Mouse (Mus musculus): ENCODE measurements around the gene Hoxa13. TPM values are rescaled to one million over a fixed set of nuclear protein-coding genes. Genes with fewer than 3 reads are reported as not detected.
A peak's percentile ranks its signal among the peaks of the same experiment; 100 is the strongest.

The Hoxa13 gene
- polyA plus RNA-seq, 1 experiment = 0.77 TPM

GRCm38 (mm10) chr6:52234428-52235140 is 26.1 kb downstream of the Hoxa13 start:
- H3ac ChIP-seq (ENCODE audit: control insufficient read depth, insufficient read length, low read depth) = peak overlapping the region; percentile 92
- no peaks in the 10 kb centered on the region for H3K27me3 ChIP-seq (ENCODE audit: control insufficient read depth, insufficient read depth, insufficient read length)
- H3K36me3 ChIP-seq (ENCODE audit: control insufficient read depth, insufficient read depth) = no peaks in the 10 kb centered on the region
- peaks cover 96% of the 10 kb centered on the region for H3K79me3 ChIP-seq (ENCODE audit: low read depth)
- H3K79me2 ChIP-seq (ENCODE audit: control insufficient read depth, insufficient read depth) = peaks cover 100% of the 10 kb centered on the region
- H3K4me3 ChIP-seq (ENCODE audit: insufficient read depth, poor library complexity, severe bottlenecking) = peak overlapping the region; percentile 45
- TF ChIP-seq USF1 (IDR thresholded peaks at IDR 0.05; ENCODE audit: low read depth) (no peak), FOSL1 (IDR thresholded peaks at IDR 0.05; ENCODE audit: insufficient read depth, low read length, poor library complexity, severe bottlenecking) (no peak), CEBPB (IDR thresholded peaks at IDR 0.05; ENCODE audit: low read depth) (no peak), CTCF (IDR thresholded peaks at IDR 0.05; ENCODE audit: control insufficient read depth, insufficient read depth, insufficient read length) (no peak), MYOG (IDR thresholded peaks at IDR 0.05; ENCODE audit: control insufficient read depth, extremely low read depth, insufficient read length) (no peak), MAX (IDR thresholded peaks at IDR 0.05) (no peak), MYOD1 (IDR thresholded peaks at IDR 0.05; ENCODE audit: control insufficient read depth, insufficient read length, low read depth) (no peak)

- Histone ChIP-seq H3K79me3 (ENCODE audit: low read depth) (peaks cover 95% of the 10 kb centered on the region), H3K27me3 (ENCODE audit: control insufficient read depth, insufficient read depth, insufficient read length) (no peaks in the 10 kb centered on the region), H3K79me2 (ENCODE audit: control insufficient read depth, insufficient read depth) (peaks cover 100% of the 10 kb centered on the region), H3K36me3 (ENCODE audit: control insufficient read depth, insufficient read depth) (no peaks in the 10 kb centered on the region), H3K4me3 (ENCODE audit: insufficient read depth, poor library complexity, severe bottlenecking) (peak overlapping the region; percentile 45), H3ac (ENCODE audit: control insufficient read depth, insufficient read length, low read depth) (peak overlapping the region; percentile 92)
- TF ChIP-seq CTCF (IDR thresholded peaks at IDR 0.05; ENCODE audit: control insufficient read depth, insufficient read depth, insufficient read length) = no peak
- TF ChIP-seq CEBPB (IDR thresholded peaks at IDR 0.05; ENCODE audit: low read depth) = no peak
- TF ChIP-seq USF1 (IDR thresholded peaks at IDR 0.05; ENCODE audit: low read depth) = no peak
Observed at GRCm38 (mm10) chr6:52233546-52234427, 26.9 kb downstream of the Hoxa13 start.

- H3K27me3 ChIP-seq (ENCODE audit: control insufficient read depth, insufficient read depth, insufficient read length) = no peaks in the 10 kb centered on the region
- H3K4me3 ChIP-seq (ENCODE audit: insufficient read depth, poor library complexity, severe bottlenecking) = peak overlapping the region; percentile 45
Observed at GRCm38 (mm10) chr6:52232984-52233545, 27.6 kb downstream of the Hoxa13 start.

GRCm38 (mm10) chr6:52232568-52232965 is 28.1 kb downstream of the Hoxa13 start:
- H3K79me2 ChIP-seq (ENCODE audit: control insufficient read depth, insufficient read depth) = peaks cover 100% of the 10 kb centered on the region
- no peak for TF ChIP-seq CEBPB (IDR thresholded peaks at IDR 0.05; ENCODE audit: low read depth)
- TF ChIP-seq FOSL1 (IDR thresholded peaks at IDR 0.05; ENCODE audit: insufficient read depth, low read length, poor library complexity, severe bottlenecking) = no peak
- no peak for TF ChIP-seq MAX (IDR thresholded peaks at IDR 0.05)
- TF ChIP-seq USF1 (IDR thresholded peaks at IDR 0.05; ENCODE audit: low read depth) = no peak
- TF ChIP-seq MYOG (IDR thresholded peaks at IDR 0.05; ENCODE audit: control insufficient read depth, extremely low read depth, insufficient read length) = no peak
- no peak for TF ChIP-seq CTCF (IDR thresholded peaks at IDR 0.05; ENCODE audit: control insufficient read depth, insufficient read depth, insufficient read length)
- TF ChIP-seq MYOD1 (IDR thresholded peaks at IDR 0.05; ENCODE audit: control insufficient read depth, insufficient read length, low read depth) = no peak
- H3K4me3 ChIP-seq (ENCODE audit: insufficient read depth, poor library complexity, severe bottlenecking) = peak overlapping the region; percentile 45
- H3ac ChIP-seq (ENCODE audit: control insufficient read depth, insufficient read length, low read depth) = peak overlapping the region; percentile 60
- H3K27me3 ChIP-seq (ENCODE audit: control insufficient read depth, insufficient read depth, insufficient read length) = no peaks in the 10 kb centered on the region
- H3K79me3 ChIP-seq (ENCODE audit: low read depth) = peaks cover 93% of the 10 kb centered on the region
- H3K36me3 ChIP-seq (ENCODE audit: control insufficient read depth, insufficient read depth) = no peaks in the 10 kb centered on the region

More at GRCm38 (mm10) chr6:52232984-52233545, 27.6 kb downstream of the Hoxa13 start:
- H3K36me3 ChIP-seq (ENCODE audit: control insufficient read depth, insufficient read depth) = no peaks in the 10 kb centered on the region
- peaks cover 100% of the 10 kb centered on the region for H3K79me2 ChIP-seq (ENCODE audit: control insufficient read depth, insufficient read depth)
- H3ac ChIP-seq (ENCODE audit: control insufficient read depth, insufficient read length, low read depth) = peak overlapping the region; percentile 92
- peaks cover 94% of the 10 kb centered on the region for H3K79me3 ChIP-seq (ENCODE audit: low read depth)
- TF ChIP-seq CTCF (IDR thresholded peaks at IDR 0.05; ENCODE audit: control insufficient read depth, insufficient read depth, insufficient read length) (no peak), MAX (IDR thresholded peaks at IDR 0.05) (no peak), MYOD1 (IDR thresholded peaks at IDR 0.05; ENCODE audit: control insufficient read depth, insufficient read length, low read depth) (no peak), MYOG (IDR thresholded peaks at IDR 0.05; ENCODE audit: control insufficient read depth, extremely low read depth, insufficient read length) (no peak), FOSL1 (IDR thresholded peaks at IDR 0.05; ENCODE audit: insufficient read depth, low read length, poor library complexity, severe bottlenecking) (no peak), CEBPB (IDR thresholded peaks at IDR 0.05; ENCODE audit: low read depth) (no peak), USF1 (IDR thresholded peaks at IDR 0.05; ENCODE audit: low read depth) (no peak)

- Histone ChIP-seq H3K4me3 (ENCODE audit: insufficient read depth, poor library complexity, severe bottlenecking) (peak overlapping the region; percentile 45), H3K36me3 (ENCODE audit: control insufficient read depth, insufficient read depth) (no peaks in the 10 kb centered on the region), H3K27me3 (ENCODE audit: control insufficient read depth, insufficient read depth, insufficient read length) (no peaks in the 10 kb centered on the region)
Observed at GRCm38 (mm10) chr6:52231885-52232567, 28.7 kb downstream of the Hoxa13 start.

More at GRCm38 (mm10) chr6:52231885-52232567, 28.7 kb downstream of the Hoxa13 start:
- Histone ChIP-seq H3K79me2 (ENCODE audit: control insufficient read depth, insufficient read depth) (peaks cover 100% of the 10 kb centered on the region), H3K79me3 (ENCODE audit: low read depth) (peaks cover 93% of the 10 kb centered on the region), H3ac (ENCODE audit: control insufficient read depth, insufficient read length, low read depth) (peak overlapping the region; percentile 63)
- TF ChIP-seq MYOG (IDR thresholded peaks at IDR 0.05; ENCODE audit: control insufficient read depth, extremely low read depth, insufficient read length) (no peak), USF1 (IDR thresholded peaks at IDR 0.05; ENCODE audit: low read depth) (no peak), CTCF (IDR thresholded peaks at IDR 0.05; ENCODE audit: control insufficient read depth, insufficient read depth, insufficient read length) (no peak), MAX (IDR thresholded peaks at IDR 0.05) (no peak), CEBPB (IDR thresholded peaks at IDR 0.05; ENCODE audit: low read depth) (no peak), FOSL1 (IDR thresholded peaks at IDR 0.05; ENCODE audit: insufficient read depth, low read length, poor library complexity, severe bottlenecking) (no peak), MYOD1 (IDR thresholded peaks at IDR 0.05; ENCODE audit: control insufficient read depth, insufficient read length, low read depth) (no peak)
